Mouse (Mus musculus): ENCODE data around the gene Hcrt. TPM values are rescaled to one million over a fixed set of nuclear protein-coding genes. Genes with fewer than 3 reads are reported as not detected.
A peak's percentile ranks its signal among the peaks of the same experiment; 100 is the strongest.

The Hcrt gene
- polyA plus RNA-seq, 1 experiment, result 0.36 TPM

DNA sequence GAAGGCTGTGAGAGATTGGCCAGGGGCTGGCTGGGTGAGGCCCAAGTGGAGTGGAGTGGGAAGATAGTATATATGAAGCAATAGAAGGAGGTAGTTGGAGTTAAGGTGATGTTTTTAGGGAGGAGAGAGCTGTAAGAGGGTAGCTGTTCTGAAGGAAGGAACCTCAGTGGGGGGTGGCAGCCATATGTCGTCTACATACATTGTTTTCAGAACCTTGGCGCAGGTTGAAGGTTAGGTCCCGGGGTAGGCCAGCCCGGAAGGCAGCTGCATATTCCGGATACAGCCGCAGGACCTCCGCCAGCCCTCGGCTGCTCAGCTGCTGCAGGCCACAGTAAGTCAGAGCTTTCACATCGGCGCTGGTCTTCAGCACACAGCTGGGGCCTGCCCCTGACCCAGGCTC is 16.2 kb downstream of the Hcrt start:
- no peak for TF ChIP-seq CTCF (IDR thresholded peaks at IDR 0.05; ENCODE audit: control insufficient read depth, insufficient read depth, insufficient replicate concordance, low read depth, low read length)
- no peak for TF ChIP-seq POLR2A (IDR thresholded peaks at IDR 0.05; ENCODE audit: control insufficient read depth, low read depth, low read length)
- H3K4me3 ChIP-seq (ENCODE audit: control insufficient read depth, low read depth, low read length), result no peak overlapping the region

DNA sequence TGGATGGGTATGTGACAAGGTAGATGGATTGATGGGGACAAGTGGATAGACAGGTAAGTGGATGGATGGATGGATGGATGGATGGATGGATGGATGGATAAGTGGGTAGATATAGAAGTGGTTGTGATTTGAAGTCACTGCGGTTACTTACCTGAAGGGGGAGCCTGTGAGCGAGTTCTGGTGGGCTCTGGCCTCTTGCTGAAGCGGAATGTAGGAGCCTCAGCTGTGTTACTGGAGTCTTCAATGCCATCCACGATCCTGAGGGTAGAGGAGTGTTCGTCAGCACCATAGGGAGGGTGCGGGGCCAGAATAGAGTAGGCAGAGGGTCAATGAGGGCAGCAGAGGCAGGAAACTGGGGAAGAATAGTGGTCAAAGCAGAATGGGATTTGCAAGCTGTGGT is 17.6 kb downstream of the Hcrt start:
- Histone ChIP-seq H3K27me3 (ENCODE audit: control insufficient read depth, insufficient read depth, low read length) (no peaks in the 10 kb centered on the region), H3K4me3 (ENCODE audit: control insufficient read depth, low read depth, low read length) (no peak overlapping the region), H3K4me1 (ENCODE audit: control insufficient read depth, insufficient read depth, low read length) (peaks cover 10% of the 10 kb centered on the region), H3K36me3 (ENCODE audit: control insufficient read depth, insufficient read depth, low read length) (no peaks in the 10 kb centered on the region), H3K27ac (ENCODE audit: control insufficient read depth, insufficient read depth, low read depth, low read length) (no peak overlapping the region)
- TF ChIP-seq POLR2A (IDR thresholded peaks at IDR 0.05; ENCODE audit: control insufficient read depth, low read depth, low read length) (no peak), CTCF (IDR thresholded peaks at IDR 0.05; ENCODE audit: control insufficient read depth, insufficient read depth, insufficient replicate concordance, low read depth, low read length) (peak; percentile 60; the same call in 1 of the 2 replicates)

More for the DNA sequence above, 16.2 kb downstream of the Hcrt start:
- H3K27me3 ChIP-seq (ENCODE audit: control insufficient read depth, insufficient read depth, low read length), result no peaks in the 10 kb centered on the region
- no peaks in the 10 kb centered on the region for H3K36me3 ChIP-seq (ENCODE audit: control insufficient read depth, insufficient read depth, low read length)
- no peak overlapping the region for H3K27ac ChIP-seq (ENCODE audit: control insufficient read depth, insufficient read depth, low read depth, low read length)
- H3K4me1 ChIP-seq (ENCODE audit: control insufficient read depth, insufficient read depth, low read length), result peaks cover 10% of the 10 kb centered on the region

DNA sequence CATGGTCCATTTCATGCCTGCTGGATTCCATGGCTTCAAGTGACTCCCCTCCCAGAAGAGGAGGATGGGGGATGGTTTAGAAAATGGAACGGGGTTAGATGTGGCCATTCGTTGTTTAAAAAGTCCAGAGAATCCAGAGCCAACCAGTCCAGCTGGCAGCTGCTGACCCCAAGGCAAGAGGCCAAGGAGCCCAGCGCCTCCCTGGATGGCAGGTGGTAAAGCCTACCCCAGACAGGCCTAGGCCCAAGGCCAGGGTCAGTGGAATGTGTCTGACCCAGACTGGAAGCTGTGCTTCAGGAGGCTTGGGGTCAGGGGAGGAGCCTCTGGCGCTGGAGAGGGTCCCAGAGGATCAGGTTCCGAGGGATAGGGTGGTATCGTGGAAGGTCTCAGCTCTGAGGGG is 21.4 kb downstream of the Hcrt start:
- TF ChIP-seq POLR2A (IDR thresholded peaks at IDR 0.05; ENCODE audit: control insufficient read depth, low read depth, low read length) (no peak), CTCF (IDR thresholded peaks at IDR 0.05; ENCODE audit: control insufficient read depth, insufficient read depth, insufficient replicate concordance, low read depth, low read length) (no peak)
- no peaks in the 10 kb centered on the region for H3K36me3 ChIP-seq (ENCODE audit: control insufficient read depth, insufficient read depth, low read length)
- no peaks in the 10 kb centered on the region for H3K27me3 ChIP-seq (ENCODE audit: control insufficient read depth, insufficient read depth, low read length)
- no peak overlapping the region for H3K27ac ChIP-seq (ENCODE audit: control insufficient read depth, insufficient read depth, low read depth, low read length)
- H3K4me1 ChIP-seq (ENCODE audit: control insufficient read depth, insufficient read depth, low read length), result peaks cover 13% of the 10 kb centered on the region
- H3K4me3 ChIP-seq (ENCODE audit: control insufficient read depth, low read depth, low read length), result no peak overlapping the region

DNA sequence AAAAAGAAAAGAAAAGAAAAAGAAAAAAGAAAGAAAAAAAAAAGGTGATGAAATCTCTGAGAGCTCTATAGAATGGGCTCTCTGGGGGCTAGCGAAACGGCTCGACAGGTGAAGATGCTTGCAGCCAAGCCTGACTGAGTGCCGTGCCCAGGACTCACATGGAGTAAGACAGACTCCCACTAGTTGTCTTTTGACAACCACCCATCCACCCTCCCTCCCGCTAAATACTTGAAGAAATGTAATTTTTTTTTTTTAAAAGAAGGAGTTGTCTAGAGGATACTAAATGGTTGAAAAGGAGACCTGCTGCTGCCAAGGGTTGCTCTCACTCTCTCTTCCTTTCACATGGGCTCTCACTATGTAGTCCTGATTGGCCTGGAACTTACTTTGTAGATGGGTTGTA is 24.0 kb downstream of the Hcrt start:
- H3K4me1 ChIP-seq (ENCODE audit: control insufficient read depth, insufficient read depth, low read length), result peaks cover 16% of the 10 kb centered on the region
- no peaks in the 10 kb centered on the region for H3K27me3 ChIP-seq (ENCODE audit: control insufficient read depth, insufficient read depth, low read length)
- no peak overlapping the region for H3K27ac ChIP-seq (ENCODE audit: control insufficient read depth, insufficient read depth, low read depth, low read length)
- H3K4me3 ChIP-seq (ENCODE audit: control insufficient read depth, low read depth, low read length), result no peak overlapping the region
- TF ChIP-seq POLR2A (IDR thresholded peaks at IDR 0.05; ENCODE audit: control insufficient read depth, low read depth, low read length) (no peak), CTCF (IDR thresholded peaks at IDR 0.05; ENCODE audit: control insufficient read depth, insufficient read depth, insufficient replicate concordance, low read depth, low read length) (no peak)
- no peaks in the 10 kb centered on the region for H3K36me3 ChIP-seq (ENCODE audit: control insufficient read depth, insufficient read depth, low read length)

DNA sequence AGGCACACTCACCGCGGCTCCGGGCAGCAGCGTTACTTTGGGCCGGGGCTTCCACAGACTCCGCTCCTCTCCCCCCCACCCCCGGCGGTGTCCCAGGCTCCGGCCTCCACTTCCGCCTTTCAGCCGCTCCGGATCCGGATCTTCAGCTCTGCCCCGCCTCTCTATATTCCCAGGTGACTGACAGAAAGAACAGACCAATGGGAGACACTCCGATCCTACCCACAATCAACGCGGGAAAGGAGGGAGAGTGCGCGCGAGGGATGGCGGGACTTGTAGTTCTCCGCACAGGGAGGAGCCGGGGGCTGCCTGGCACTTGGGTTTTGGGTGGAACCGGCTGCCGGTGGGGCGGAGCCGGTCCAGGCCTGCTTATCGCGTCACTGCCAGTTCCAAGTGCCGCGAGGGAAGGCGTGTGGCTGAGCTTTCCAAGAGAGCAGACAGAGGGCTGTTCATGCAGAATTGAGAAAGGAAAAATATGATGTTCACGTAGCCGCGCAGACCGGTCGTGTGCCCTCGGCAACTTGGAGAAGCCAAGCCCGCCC is 24.6 kb downstream of the Hcrt start, which contains the start of gene Rab5c:
Gene Rab5c, minus strand, starts transcription at position 150 of the 539 bp plus-strand sequence.
- Histone ChIP-seq H3K4me3 (ENCODE audit: control insufficient read depth, low read depth, low read length) (peak within 1 kb of the TSS; percentile 86), H3K36me3 (ENCODE audit: control insufficient read depth, insufficient read depth, low read length) (no peaks in the 10 kb centered on the region; the same call in 1 of the 2 replicates), H3K27ac (ENCODE audit: control insufficient read depth, insufficient read depth, low read depth, low read length) (peak within 1 kb of the TSS; percentile 62), H3K27me3 (ENCODE audit: control insufficient read depth, insufficient read depth, low read length) (no peaks in the 10 kb centered on the region), H3K4me1 (ENCODE audit: control insufficient read depth, insufficient read depth, low read length) (peaks cover 16% of the 10 kb centered on the region)
- TF ChIP-seq POLR2A (IDR thresholded peaks at IDR 0.05; ENCODE audit: control insufficient read depth, low read depth, low read length) (peak; percentile 26), CTCF (IDR thresholded peaks at IDR 0.05; ENCODE audit: control insufficient read depth, insufficient read depth, insufficient replicate concordance, low read depth, low read length) (no peak)

DNA sequence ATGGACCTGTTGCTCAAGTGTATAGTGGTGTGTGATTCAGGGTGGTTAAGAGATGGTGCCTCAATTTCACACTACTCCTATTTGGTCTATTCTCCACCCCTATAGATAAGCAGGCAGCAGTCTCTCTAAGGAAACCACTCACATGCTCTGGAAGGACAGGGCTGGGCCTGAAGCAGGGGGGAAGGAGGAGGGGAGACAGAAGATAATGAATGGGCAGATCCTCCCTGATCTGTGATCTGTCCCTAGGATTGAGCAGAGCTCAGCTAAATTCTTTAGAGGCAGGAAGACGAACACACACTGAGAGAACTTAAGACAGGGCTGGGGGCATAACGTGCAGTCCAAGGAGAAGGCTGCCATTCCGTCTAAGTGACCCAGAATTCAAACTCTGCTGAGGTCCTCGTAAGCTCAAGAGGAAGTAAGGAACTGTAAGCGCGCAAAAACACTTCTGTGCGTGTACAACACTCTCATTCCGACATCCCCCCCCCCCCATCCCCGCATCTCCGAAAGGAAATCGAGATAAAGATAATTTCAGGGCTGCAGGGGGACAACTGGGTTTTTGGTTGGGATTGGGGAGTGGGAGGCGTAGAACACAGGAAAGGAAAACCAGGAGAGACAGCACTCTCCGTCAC is 25.5 kb downstream of the Hcrt start:
- Histone ChIP-seq H3K4me1 (ENCODE audit: control insufficient read depth, insufficient read depth, low read length) (peaks cover 16% of the 10 kb centered on the region), H3K27ac (ENCODE audit: control insufficient read depth, insufficient read depth, low read depth, low read length) (peak overlapping the region; percentile 62), H3K4me3 (ENCODE audit: control insufficient read depth, low read depth, low read length) (peak overlapping the region; percentile 86), H3K27me3 (ENCODE audit: control insufficient read depth, insufficient read depth, low read length) (no peaks in the 10 kb centered on the region), H3K36me3 (ENCODE audit: control insufficient read depth, insufficient read depth, low read length) (no peaks in the 10 kb centered on the region; the same call in 1 of the 2 replicates)
- TF ChIP-seq CTCF (IDR thresholded peaks at IDR 0.05; ENCODE audit: control insufficient read depth, insufficient read depth, insufficient replicate concordance, low read depth, low read length) (no peak), POLR2A (IDR thresholded peaks at IDR 0.05; ENCODE audit: control insufficient read depth, low read depth, low read length) (no peak)

DNA sequence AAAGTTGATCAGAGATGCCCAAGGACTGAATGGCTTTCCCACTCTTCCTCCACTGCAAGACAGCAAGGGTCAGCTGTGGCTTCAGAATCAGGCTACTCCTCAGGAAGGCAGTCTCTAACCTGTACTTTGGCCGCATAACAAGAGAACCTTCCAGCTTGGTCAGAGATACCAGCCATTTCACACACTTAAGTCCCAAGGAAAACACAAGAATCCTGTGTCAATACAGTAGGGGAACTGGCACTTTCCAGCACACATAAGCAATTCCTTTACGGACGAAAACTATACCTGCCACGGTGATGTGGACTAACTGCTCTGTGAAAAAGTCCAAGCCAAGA is 26.0 kb downstream of the Hcrt start:
- Histone ChIP-seq H3K4me1 (ENCODE audit: control insufficient read depth, insufficient read depth, low read length) (peaks cover 16% of the 10 kb centered on the region), H3K27ac (ENCODE audit: control insufficient read depth, insufficient read depth, low read depth, low read length) (no peak overlapping the region), H3K27me3 (ENCODE audit: control insufficient read depth, insufficient read depth, low read length) (no peaks in the 10 kb centered on the region), H3K36me3 (ENCODE audit: control insufficient read depth, insufficient read depth, low read length) (no peaks in the 10 kb centered on the region; the same call in 1 of the 2 replicates), H3K4me3 (ENCODE audit: control insufficient read depth, low read depth, low read length) (peak overlapping the region; percentile 86; the same call in 1 of the 2 replicates)
- TF ChIP-seq POLR2A (IDR thresholded peaks at IDR 0.05; ENCODE audit: control insufficient read depth, low read depth, low read length) (no peak), CTCF (IDR thresholded peaks at IDR 0.05; ENCODE audit: control insufficient read depth, insufficient read depth, insufficient replicate concordance, low read depth, low read length) (no peak)

Measured in testis, adult 2 months (tissue).